Mouse (Mus musculus) midbrain, embryonic 16.5 days (tissue): ENCODE data around the gene Sbds. TPM values are rescaled to one million over a fixed set of nuclear protein-coding genes. Genes with fewer than 3 reads are reported as not detected.

Experiments used
- ATAC-seq: fragments of 200-750 bp; cut with Nextera tagmentation; 2 replicates; pipeline ENCODE4 v1.8.0; 2017; ENCODE audit warnings: moderate TSS enrichment
- H3K27ac ChIP-seq: fragments of 300-500 bp; sonication (generic); 2 replicates; pipeline ENCODE4 v1.5.1; 2014; ENCODE audit warnings: mild to moderate bottlenecking, low read length, mixed read lengths
- H3K27me3 ChIP-seq: fragments of 300-500 bp; sonication (generic); 2 replicates; pipeline ENCODE4 v1.6.1; 2014; ENCODE audit warnings: low read depth, low read length, mixed read lengths; ENCODE audit not compliant: control insufficient read depth, insufficient read depth
- H3K36me3 ChIP-seq: fragments of 300-500 bp; sonication (generic); 2 replicates; pipeline ENCODE4 v1.6.1; 2014; ENCODE audit warnings: mild to moderate bottlenecking, low read length, moderate library complexity, mixed read lengths; ENCODE audit not compliant: control insufficient read depth, insufficient read depth
- H3K4me1 ChIP-seq: fragments of 300-500 bp; sonication (generic); 2 replicates; pipeline ENCODE4 v1.6.1; 2014; ENCODE audit warnings: mild to moderate bottlenecking, low read length, mixed read lengths; ENCODE audit not compliant: control insufficient read depth, insufficient read depth
- H3K4me2 ChIP-seq: fragments of 300-500 bp; sonication (generic); 2 replicates; pipeline ENCODE4 v1.6.1; 2014; ENCODE audit warnings: mild to moderate bottlenecking, low read length, mixed read lengths
- H3K4me3 ChIP-seq: fragments of 300-500 bp; sonication (generic); 2 replicates; pipeline ENCODE4 v1.5.1; 2014; ENCODE audit warnings: low read depth, mild to moderate bottlenecking, low read length, moderate library complexity, mixed read lengths
- H3K9ac ChIP-seq: fragments of 300-500 bp; sonication (generic); 2 replicates; pipeline ENCODE4 v1.6.1; 2014; ENCODE audit warnings: low read depth, low read length, mixed read lengths
- H3K9me3 ChIP-seq: fragments of 300-500 bp; sonication (generic); replicated peaks from 2 replicates; pipeline ENCODE4 v1.6.1; 2014; ENCODE audit warnings: mild to moderate bottlenecking, low read length, mixed read lengths; ENCODE audit not compliant: control insufficient read depth, poor library complexity, severe bottlenecking
- WGBS: fragments of 180-500 bp; shearing (Covaris S2); extraction: QIAGEN DNeasy Blood & Tissue Kit; methylation state at CpG from one replicate; pipeline ENCODE4 v1.1.7; 2014; 5-methylcytosine and 5-hydroxymethylcytosine counted together
- polyA plus RNA-seq: library from polyadenylated mRNA; unstranded; fragments of >200 nt; fragmentation: Nextera tagmentation; extraction: Ambion mirVana; gene quantifications from 2 replicates; pipeline ENCODE4 v1.2.1, GENCODE M21; 2015

Gene Sbds
- polyA plus RNA-seq, 1 experiment from 2014 or later = 54.6 TPM

- Histone ChIP-seq H3K4me1 (no peaks in the 10 kb centered on the region), H3K9ac (no peak overlapping the region), H3K27ac (no peak overlapping the region), H3K4me2 (no peak overlapping the region), H3K9me3 (no peaks in the 10 kb centered on the region), H3K36me3 (peaks cover 47% of the 10 kb centered on the region), H3K4me3 (no peak overlapping the region), H3K27me3 (no peaks in the 10 kb centered on the region)
- ATAC-seq = no peak
- WGBS = 91% methylated on average over 12 of the region's 12 CpGs
Observed at GRCm38 (mm10) chr5:130241426-130241825, 13.9 kb downstream of the Sbds start.

GRCm38 (mm10) chr5:130239856-130240255 lies 15.5 kb downstream of the Sbds start:
- Histone ChIP-seq H3K36me3 (peaks cover 46% of the 10 kb centered on the region), H3K27ac (no peak overlapping the region), H3K4me3 (no peak overlapping the region), H3K9ac (no peak overlapping the region), H3K4me2 (no peak overlapping the region), H3K9me3 (no peaks in the 10 kb centered on the region), H3K4me1 (no peaks in the 10 kb centered on the region), H3K27me3 (no peaks in the 10 kb centered on the region)
- no peak for ATAC-seq
- 91% methylated on average over 2 of the region's 2 CpGs for WGBS

GRCm38 (mm10) chr5:130239236-130239635 lies 16.1 kb downstream of the Sbds start:
- peaks cover 47% of the 10 kb centered on the region for H3K36me3 ChIP-seq
- 89% methylated on average over 7 of the region's 7 CpGs for WGBS

GRCm38 (mm10) chr5:130236302-130236701 lies 19.0 kb downstream of the Sbds start:
- H3K4me1 ChIP-seq = no peaks in the 10 kb centered on the region
- no peak overlapping the region for H3K27ac ChIP-seq
- WGBS = 97% methylated on average over 8 of the region's 8 CpGs

More at GRCm38 (mm10) chr5:130239236-130239635, 16.1 kb downstream of the Sbds start:
- Histone ChIP-seq H3K4me2 (no peak overlapping the region), H3K4me3 (no peak overlapping the region), H3K4me1 (no peaks in the 10 kb centered on the region), H3K27ac (no peak overlapping the region), H3K9ac (no peak overlapping the region), H3K9me3 (no peaks in the 10 kb centered on the region), H3K27me3 (no peaks in the 10 kb centered on the region)
- ATAC-seq = no peak

GRCm38 (mm10) chr5:130228120-130228519 lies 27.2 kb downstream of the Sbds start:
- Histone ChIP-seq H3K4me2 (no peak overlapping the region), H3K9ac (no peak overlapping the region), H3K9me3 (no peaks in the 10 kb centered on the region), H3K36me3 (peaks cover 17% of the 10 kb centered on the region), H3K4me1 (peaks cover 10% of the 10 kb centered on the region), H3K4me3 (no peak overlapping the region), H3K27ac (no peak overlapping the region), H3K27me3 (no peaks in the 10 kb centered on the region)
- 78% methylated on average over 4 of the region's 4 CpGs for WGBS
- ATAC-seq = no peak

More at GRCm38 (mm10) chr5:130236302-130236701, 19.0 kb downstream of the Sbds start:
- H3K27me3 ChIP-seq = no peaks in the 10 kb centered on the region
- peaks cover 50% of the 10 kb centered on the region for H3K36me3 ChIP-seq
- H3K9ac ChIP-seq = no peak overlapping the region
- no peak for ATAC-seq
- no peaks in the 10 kb centered on the region for H3K9me3 ChIP-seq
- no peak overlapping the region for H3K4me3 ChIP-seq
- no peak overlapping the region for H3K4me2 ChIP-seq

GRCm38 (mm10) chr5:130226790-130227189 lies 28.5 kb downstream of the Sbds start:
- H3K27me3 ChIP-seq = no peaks in the 10 kb centered on the region
- no peak overlapping the region for H3K9ac ChIP-seq
- H3K4me3 ChIP-seq = no peak overlapping the region
- ATAC-seq = no peak
- H3K4me1 ChIP-seq = peaks cover 14% of the 10 kb centered on the region
- H3K27ac ChIP-seq = no peak overlapping the region
- peaks cover 7% of the 10 kb centered on the region for H3K36me3 ChIP-seq
- over 99% methylated on average over 3 of the region's 3 CpGs for WGBS
- H3K9me3 ChIP-seq = no peaks in the 10 kb centered on the region
- no peak overlapping the region for H3K4me2 ChIP-seq

- under 1% methylated on average over 72 of the region's 88 CpGs for WGBS
- H3K9ac ChIP-seq = peak overlapping the region; percentile 92
- ATAC-seq = peak; percentile 84
- peaks cover 22% of the 10 kb centered on the region for H3K4me1 ChIP-seq
- peak overlapping the region; percentile 86 for H3K27ac ChIP-seq
- H3K4me2 ChIP-seq = peak overlapping the region; percentile 82
- H3K36me3 ChIP-seq = no peaks in the 10 kb centered on the region; the same call in 1 of the 2 replicates
- H3K9me3 ChIP-seq = no peaks in the 10 kb centered on the region
- no peaks in the 10 kb centered on the region for H3K27me3 ChIP-seq
- H3K4me3 ChIP-seq = peak overlapping the region; percentile 99
Observed at GRCm38 (mm10) chr5:130222146-130223004, 33.0 kb downstream of the Sbds start.

GRCm38 (mm10) chr5:130221760-130222145 lies 33.6 kb downstream of the Sbds start:
- Histone ChIP-seq H3K9ac (peak overlapping the region; percentile 92), H3K4me1 (peaks cover 22% of the 10 kb centered on the region), H3K4me2 (peak overlapping the region; percentile 82), H3K27ac (peak overlapping the region; percentile 86), H3K27me3 (no peaks in the 10 kb centered on the region), H3K9me3 (no peaks in the 10 kb centered on the region), H3K36me3 (no peaks in the 10 kb centered on the region; the same call in 1 of the 2 replicates), H3K4me3 (peak overlapping the region; percentile 99)
- 1% methylated on average over 10 of the region's 10 CpGs for WGBS
- peak; percentile 73 for ATAC-seq

- peak overlapping the region; percentile 99 for H3K4me3 ChIP-seq
- H3K9me3 ChIP-seq = no peaks in the 10 kb centered on the region
- H3K27me3 ChIP-seq = no peaks in the 10 kb centered on the region
- H3K27ac ChIP-seq = peak overlapping the region; percentile 86
- no peaks in the 10 kb centered on the region; the same call in 1 of the 2 replicates for H3K36me3 ChIP-seq
- peak overlapping the region; percentile 92 for H3K9ac ChIP-seq
- H3K4me1 ChIP-seq = peaks cover 22% of the 10 kb centered on the region
- 43% methylated on average over 2 of the region's 2 CpGs for WGBS
- peak overlapping the region; percentile 82 for H3K4me2 ChIP-seq
- ATAC-seq = no peak
Observed at GRCm38 (mm10) chr5:130221316-130221715, 34.0 kb downstream of the Sbds start.
